Mouse (Mus musculus) hindlimb bud, embryonic 11.5 days (tissue): ENCODE measurements around the gene Eif4g3.

Experiments
- DNase-seq: peaks from one replicate; pipeline ENCODE4 v3.0.0-alpha.2; 2012; ENCODE audit warnings: low read depth, low spot score; ENCODE audit errors: extremely low spot score

The Eif4g3 gene

GRCm38 (mm10) chr4:138100456-138100855, 107.6 kb downstream of the Eif4g3 start:
- no peak for DNase-seq

DNA sequence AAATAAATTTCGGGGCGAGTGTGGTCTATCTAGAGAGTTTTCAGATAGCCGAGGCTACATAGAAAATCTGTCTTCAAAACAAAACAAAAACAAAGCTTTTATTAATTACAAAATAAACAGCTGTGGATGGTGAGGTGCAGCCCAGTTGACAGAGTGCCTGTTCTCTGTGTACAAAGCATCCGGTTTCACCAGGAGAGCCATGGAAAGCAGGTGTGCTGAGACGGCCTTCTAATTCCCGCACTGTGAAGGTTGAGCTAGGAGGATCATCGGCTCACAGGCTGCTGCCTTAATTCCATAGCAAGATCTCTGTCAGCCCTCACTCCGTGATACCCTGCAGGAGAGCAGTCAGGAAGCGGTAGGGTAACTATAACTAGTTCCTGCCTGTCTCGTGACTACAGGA, 109.0 kb downstream of the Eif4g3 start:
- DNase-seq, result no peak

GRCm38 (mm10) chr4:138102413-138102812, 109.6 kb downstream of the Eif4g3 start:
- no peak for DNase-seq

DNA sequence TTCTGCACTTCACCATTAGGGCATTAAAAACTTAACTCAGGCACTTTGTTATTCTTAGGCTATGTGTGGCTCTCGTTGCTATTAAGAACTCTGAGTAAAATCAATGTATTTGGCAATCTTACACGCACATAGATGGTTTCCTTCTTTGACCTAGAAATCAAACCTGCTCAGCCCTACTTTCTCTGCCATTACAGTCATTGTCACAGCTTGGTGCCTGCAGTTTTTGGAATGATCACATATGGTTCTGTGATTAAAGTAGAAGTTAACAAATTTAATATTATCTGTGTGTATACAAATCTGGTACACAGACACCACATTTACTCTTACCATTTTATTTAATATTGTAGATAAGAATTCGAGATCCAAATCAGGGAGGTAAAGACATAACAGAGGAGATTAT, 112.1 kb downstream of the Eif4g3 start:
- DNase-seq, result no peak

GRCm38 (mm10) chr4:138107441-138108409, 114.9 kb downstream of the Eif4g3 start:
- peak; percentile 60 for DNase-seq

GRCm38 (mm10) chr4:138108541-138108940, 115.7 kb downstream of the Eif4g3 start:
- DNase-seq, result no peak

DNA sequence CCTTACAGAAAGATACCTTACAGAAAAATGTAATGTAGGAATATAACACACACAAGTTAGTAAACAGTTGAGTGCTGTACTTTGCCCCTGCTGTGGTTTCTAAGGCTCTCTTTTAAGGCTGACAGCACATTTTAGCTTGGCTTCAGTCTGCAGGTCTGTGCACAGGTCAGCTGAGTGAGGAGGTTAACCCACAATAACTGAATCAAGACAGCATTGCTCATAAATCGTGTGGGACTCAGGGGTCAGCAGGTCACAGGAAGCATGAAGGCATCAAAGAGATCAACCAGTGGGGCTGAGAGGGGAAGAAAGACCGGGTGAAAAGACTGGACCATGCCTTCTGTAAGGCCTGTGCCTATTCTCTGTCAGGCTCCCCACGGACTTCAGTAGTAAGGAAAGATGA, 116.5 kb downstream of the Eif4g3 start:
- DNase-seq, result no peak

GRCm38 (mm10) chr4:138111858-138112257, 119.0 kb downstream of the Eif4g3 start:
- no peak for DNase-seq

DNA sequence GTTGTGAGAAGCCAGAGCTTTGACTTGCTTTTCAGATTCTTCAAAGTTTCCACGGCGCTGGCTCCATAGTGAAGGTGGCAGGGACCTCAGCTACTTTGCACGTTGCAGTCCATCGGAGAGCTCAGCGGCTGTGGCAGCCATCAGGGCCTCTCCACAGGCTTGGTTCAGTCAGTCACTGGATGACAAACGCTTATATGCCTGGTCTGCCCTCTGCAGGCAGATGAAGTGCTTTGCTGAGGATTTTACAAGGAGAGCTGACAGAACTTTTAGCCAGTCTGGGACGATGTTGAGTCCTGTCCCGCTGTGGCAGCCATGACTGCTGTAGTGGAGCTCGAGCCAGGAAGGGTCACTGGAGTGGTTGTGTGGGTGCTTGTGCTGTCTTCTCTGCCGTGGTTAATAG, 126.9 kb downstream of the Eif4g3 start:
- no peak for DNase-seq

- no peak for DNase-seq
These were observed 131.2 kb downstream of the Eif4g3 start for GRCm38 (mm10) chr4:138124046-138124445.

- no peak for DNase-seq
These were observed 134.5 kb downstream of the Eif4g3 start for GRCm38 (mm10) chr4:138127371-138127770.

DNA sequence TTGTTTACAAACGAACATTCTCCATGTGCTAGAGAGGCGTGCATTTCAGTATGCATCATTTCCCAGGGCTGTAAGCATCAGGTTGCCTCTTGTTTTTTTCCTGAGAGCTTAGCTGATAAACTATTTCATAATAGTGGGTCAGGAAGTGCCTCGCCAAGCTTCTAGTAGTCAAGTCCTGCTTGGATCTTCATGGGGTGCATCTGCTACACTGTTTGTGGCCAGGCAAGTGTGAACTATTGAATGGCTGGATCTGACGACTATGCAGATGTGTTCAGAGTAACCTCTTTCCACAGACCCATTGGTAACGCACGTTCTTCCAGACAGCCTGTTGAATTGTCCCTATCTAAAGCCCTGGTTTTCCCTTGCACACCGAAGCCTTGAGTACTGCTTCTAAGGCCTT, 135.0 kb downstream of the Eif4g3 start:
- no peak for DNase-seq

DNA sequence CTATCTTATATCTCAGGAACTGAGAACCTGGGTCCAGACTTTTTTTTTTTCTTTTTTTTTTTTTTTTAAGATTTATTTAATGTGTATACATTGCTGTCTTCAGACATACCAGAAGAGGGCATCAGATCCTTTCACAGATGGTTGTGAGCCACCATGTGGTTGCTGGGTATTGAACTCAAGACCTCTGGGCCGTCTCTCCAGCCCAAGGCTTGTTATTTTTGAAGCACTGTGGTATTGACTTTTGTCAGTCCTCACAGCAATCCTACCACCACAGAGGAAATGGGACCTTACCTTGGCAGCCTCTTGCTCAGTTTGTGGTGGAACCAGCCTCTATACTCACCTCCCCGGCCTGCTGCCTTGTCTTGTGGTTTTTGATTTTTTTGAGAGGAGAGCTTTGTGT, 137.3 kb downstream of the Eif4g3 start:
- DNase-seq, result no peak

GRCm38 (mm10) chr4:138131226-138131625, 138.4 kb downstream of the Eif4g3 start:
- DNase-seq, result no peak

GRCm38 (mm10) chr4:138131716-138132115, 138.9 kb downstream of the Eif4g3 start:
- DNase-seq, result no peak

GRCm38 (mm10) chr4:138133360-138133759, 140.5 kb downstream of the Eif4g3 start:
- DNase-seq, result no peak

- no peak for DNase-seq
These were observed 144.5 kb downstream of the Eif4g3 start for GRCm38 (mm10) chr4:138137336-138137735.

- DNase-seq, result no peak
These were observed 145.0 kb downstream of the Eif4g3 start for GRCm38 (mm10) chr4:138137804-138138203.

- DNase-seq, result no peak
These were observed 145.4 kb downstream of the Eif4g3 start for GRCm38 (mm10) chr4:138138219-138138618.

- DNase-seq, result no peak
These were observed 148.5 kb downstream of the Eif4g3 start for GRCm38 (mm10) chr4:138141358-138141757.

GRCm38 (mm10) chr4:138147176-138147575, 154.4 kb downstream of the Eif4g3 start:
- no peak for DNase-seq

DNA sequence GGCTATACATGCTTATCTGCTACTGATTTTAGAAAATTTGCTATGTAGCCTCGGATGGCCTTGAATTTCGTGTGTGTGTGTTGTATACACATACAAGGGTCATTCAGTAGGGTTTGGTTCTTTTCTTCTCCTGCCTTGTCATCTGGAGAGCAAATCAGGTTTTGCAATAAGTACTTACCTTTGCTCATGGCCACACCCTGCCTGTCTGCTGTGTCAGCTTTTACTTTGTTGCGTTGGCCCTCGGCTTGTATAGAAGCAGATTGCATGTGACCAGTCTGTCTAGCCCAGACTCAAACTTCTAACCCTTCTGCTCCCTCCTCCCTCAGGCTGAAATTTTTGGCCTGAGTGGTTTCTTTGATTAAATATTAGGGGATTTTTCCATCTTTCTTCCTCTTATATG, 157.2 kb downstream of the Eif4g3 start:
- DNase-seq, result no peak

- DNase-seq, result no peak
These were observed 158.4 kb downstream of the Eif4g3 start for GRCm38 (mm10) chr4:138151226-138151625.
